Mouse (Mus musculus): ENCODE data around the gene AB124611. TPM values are rescaled to one million over a fixed set of nuclear protein-coding genes. Genes with fewer than 3 reads are reported as not detected.
"Not testable (repeated sequence)": the region's sequence is repeated elsewhere in the genome, so short reads cannot be mapped to it uniquely, and the experiment has no call there.

The AB124611 gene
- total RNA-seq, 4 experiments from 2014 or later, result 0.37 to 2.2 (median 0.63) TPM

- not testable (repeated sequence) for DNase-seq (ENCODE audit: low spot score)
Measured at GRCm38 (mm10) chr9:21518690-21519089, 7.3 kb upstream of the AB124611 start.

GRCm38 (mm10) chr9:21525142-21525936 lies 637 bp upstream of the AB124611 start:
- DNase-seq (ENCODE audit: low spot score), result peak; percentile 30

- DNase-seq (ENCODE audit: low spot score), result no peak
Measured at GRCm38 (mm10) chr9:21526634-21526944, 613 bp downstream of the AB124611 start.

DNA sequence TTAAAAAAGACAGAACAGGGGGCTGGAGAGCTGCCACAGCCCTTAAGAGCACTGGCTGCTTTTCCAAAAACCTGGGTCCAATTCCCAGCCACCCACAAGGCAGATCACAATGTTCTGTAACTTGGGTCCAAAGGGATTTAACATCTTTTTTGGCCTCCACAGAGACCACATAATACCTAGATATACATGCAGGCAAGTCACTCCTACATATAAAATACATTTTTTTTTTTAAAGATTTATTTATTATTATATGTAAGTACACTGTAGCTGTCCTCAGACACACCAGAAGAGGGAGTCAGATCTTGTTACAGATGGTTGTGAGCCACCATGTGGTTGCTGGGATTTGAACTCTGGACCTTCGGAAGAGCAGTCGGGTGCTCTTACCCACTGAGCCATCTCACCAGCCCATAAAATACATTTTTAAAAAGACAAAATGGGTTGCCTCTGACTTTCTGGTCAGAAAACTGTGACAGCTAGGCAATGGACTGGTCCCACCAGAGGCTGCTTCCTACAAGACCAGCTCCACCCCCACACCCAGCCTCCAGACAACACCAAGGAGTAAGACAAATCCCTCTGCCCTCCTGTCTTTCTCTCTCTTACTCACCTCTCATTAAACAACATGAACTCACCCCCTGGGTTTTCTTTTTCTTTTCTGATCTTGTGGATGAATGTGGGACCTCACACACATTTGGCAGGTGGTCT lies 1.3 kb downstream of the AB124611 start:
- DNase-seq (ENCODE audit: low spot score), result no peak

GRCm38 (mm10) chr9:21527917-21528324 lies 1.9 kb downstream of the AB124611 start:
- DNase-seq (ENCODE audit: low spot score), result no peak

- DNase-seq (ENCODE audit: low spot score), result no peak
Measured at GRCm38 (mm10) chr9:21536501-21536900, 10.5 kb downstream of the AB124611 start.

DNA sequence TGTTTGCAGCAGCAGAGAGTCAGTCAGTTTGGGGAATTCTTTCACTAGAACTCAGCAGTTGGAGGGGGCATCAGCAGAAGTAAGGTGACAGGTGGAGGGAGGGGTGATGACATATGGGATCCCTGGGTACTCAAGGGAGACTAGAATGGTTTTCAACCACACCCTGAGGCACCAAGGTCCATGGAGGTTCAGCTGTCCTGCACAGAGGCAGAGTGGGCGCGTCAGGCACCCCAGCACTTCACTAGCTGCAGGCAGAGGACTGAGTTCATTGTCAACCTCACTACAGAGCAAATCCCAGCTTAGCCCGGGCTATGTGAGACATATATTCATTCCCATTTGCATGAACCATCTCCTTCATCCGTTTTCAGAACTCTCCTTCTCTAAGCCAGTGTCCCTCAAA lies 11.0 kb downstream of the AB124611 start:
- DNase-seq (ENCODE audit: low spot score), result no peak

- DNase-seq (ENCODE audit: low spot score), result no peak
Measured at GRCm38 (mm10) chr9:21539981-21540753, 14.2 kb downstream of the AB124611 start.

DNA sequence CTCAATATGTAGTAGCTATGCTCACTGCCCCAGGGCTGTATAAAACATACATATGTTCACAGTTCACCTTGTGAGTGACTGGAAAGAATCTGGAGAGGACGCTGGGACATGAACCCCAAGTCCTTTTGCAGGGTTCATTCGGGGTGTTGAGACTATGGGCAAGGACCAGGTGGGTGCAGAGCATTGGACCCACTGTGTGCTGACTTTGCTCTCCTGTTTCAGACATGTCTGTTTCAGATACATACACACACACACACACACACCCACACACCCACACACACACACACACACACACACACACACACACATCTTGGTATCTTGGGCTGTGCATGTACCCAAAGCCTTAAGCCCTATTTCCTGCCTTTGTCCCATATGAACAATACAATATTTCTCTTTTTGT lies 16.0 kb downstream of the AB124611 start:
- DNase-seq (ENCODE audit: low spot score), result not testable (repeated sequence)

- no peak for DNase-seq (ENCODE audit: low spot score)
Measured at GRCm38 (mm10) chr9:21545351-21545915, 19.5 kb downstream of the AB124611 start.

DNA sequence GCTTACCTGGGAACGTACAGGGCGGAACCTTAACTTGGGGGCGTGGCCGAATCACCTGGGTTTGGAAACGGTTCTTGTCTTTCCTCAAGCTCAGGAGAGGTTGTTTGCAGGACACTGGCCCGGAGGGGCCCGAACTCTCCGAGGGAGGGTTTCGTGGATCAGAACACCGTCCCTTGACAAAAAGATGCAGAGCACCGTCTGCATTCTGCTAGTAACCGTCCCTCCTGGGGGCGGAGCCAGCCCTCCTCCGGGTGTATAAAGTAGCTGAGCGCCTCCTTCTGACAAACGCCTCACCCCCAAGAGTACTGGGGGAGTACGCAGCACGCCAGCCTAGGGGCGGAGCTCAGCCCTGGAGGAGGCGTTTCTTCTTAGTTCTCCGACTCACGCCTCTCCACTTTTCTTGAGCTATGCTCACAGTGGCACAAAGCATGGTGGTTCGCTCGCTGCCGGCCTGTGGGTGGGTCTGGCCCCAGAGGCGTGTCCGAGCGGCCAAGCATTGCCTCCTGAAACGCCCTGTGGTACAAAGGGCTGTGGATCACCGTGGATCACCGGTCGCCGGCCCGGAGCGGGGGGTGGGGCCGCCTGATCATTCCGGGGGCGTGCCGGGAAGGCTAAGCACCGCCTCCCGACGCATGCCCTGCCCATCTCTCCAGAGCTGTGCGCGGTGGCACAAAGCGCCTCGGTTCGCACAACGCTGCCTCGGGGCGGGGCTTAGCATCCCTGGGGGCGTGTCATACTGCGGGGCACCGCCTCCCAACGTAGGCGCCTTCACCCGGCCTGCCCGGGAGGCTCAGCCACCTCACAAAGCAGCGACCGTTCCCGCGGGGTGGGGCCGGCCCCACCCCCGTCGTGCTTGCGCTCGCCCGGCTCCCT lies 20.2 kb downstream of the AB124611 start:
- DNase-seq (ENCODE audit: low spot score), result peak; percentile 99

GRCm38 (mm10) chr9:21546789-21547074 lies 20.8 kb downstream of the AB124611 start, which contains the start of gene Carm1:
Carm1 (plus strand) TSS chr9:21546894.
- DNase-seq (ENCODE audit: low spot score), result peak; percentile 26

DNA sequence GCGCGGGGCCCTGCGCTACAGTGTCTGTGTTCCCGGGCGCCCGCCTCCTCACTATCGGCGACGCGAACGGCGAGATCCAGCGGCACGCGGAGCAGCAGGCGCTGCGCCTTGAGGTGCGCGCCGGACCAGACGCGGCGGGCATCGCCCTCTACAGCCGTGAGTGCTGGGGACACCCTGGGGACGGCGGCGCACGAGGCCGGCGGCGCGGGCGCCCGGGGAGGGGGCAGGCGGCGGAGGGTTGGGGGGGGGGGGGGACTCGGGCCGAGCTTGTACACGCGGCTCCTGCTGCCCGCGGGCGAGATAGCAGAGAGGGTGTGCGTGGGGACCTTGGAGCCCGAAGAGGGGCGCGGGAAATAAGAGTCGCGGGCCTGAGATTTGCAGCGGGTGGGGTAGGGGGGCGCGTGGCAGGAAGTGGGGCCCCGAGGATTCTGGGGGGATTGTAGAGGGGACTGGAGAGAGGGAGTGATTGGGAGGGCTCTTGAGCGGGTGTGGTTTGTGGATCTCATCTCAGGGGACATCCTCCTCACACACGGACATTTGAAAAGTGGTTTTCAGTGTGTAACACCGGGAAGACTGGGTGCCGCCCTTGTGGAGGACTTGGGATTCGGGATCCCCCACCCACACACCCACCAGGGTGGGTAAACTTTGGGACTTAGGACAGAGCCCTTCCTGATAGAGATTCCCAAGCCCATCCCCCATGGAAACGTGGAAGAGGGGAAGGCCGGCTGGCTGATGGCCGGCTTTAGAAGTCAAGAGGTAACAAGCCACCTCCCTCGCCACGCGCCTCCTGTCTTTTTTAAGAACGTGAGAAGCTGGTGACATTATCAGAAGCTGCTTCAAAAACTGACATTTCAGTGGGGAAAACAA lies 21.3 kb downstream of the AB124611 start:
- DNase-seq (ENCODE audit: low spot score), result peak; percentile 41

DNA sequence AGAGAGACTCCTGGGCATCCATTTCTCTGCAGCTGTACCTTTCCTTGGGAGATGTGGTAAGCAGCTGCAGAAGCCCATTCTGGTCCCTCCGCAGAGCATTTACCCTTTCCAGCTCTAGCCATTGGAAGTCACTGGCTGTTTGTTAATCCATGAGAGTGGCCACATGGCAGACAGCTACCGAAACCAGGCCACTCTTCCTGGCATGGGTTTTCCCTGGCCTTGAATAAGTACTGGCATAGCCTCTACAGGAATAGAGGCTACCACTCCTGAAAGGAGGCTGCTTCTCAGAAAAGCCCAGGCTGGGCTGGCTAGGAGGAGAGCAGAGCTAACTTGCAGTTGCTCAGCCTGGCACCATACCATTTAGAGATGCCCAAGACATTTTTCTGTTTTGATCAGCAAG lies 25.1 kb downstream of the AB124611 start:
- no peak for DNase-seq (ENCODE audit: low spot score)

GRCm38 (mm10) chr9:21553607-21554273 lies 27.8 kb downstream of the AB124611 start:
- DNase-seq (ENCODE audit: low spot score), result no peak

DNA sequence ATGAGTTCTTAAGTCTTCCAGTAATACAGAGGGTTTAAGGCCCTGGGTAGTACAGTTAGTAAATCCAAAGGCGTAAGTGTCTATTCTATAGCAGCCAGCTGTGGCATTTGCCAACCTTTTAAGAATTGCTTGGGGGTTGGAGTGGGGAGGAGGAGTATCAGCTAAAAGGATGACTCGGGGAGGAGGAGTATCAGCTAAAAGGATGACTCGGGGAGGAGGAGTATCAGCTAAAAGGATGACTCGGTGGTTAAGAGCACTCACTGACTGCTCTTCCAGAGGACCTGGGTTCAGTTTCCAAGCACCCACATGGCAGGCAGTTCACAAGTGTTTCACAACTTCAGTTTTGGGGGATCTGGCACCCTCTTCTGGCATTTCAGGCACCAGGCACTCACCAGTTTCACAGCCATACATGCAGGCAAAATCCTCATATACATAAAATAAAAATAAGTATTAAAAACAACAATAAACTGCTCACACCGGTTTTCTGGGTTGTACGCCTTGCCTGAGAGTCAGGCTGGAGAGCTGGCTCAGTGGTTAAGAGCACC lies 29.3 kb downstream of the AB124611 start:
- no peak for DNase-seq (ENCODE audit: low spot score)

- no peak for DNase-seq (ENCODE audit: low spot score)
Measured at GRCm38 (mm10) chr9:21556996-21557395, 31.0 kb downstream of the AB124611 start.

DNA sequence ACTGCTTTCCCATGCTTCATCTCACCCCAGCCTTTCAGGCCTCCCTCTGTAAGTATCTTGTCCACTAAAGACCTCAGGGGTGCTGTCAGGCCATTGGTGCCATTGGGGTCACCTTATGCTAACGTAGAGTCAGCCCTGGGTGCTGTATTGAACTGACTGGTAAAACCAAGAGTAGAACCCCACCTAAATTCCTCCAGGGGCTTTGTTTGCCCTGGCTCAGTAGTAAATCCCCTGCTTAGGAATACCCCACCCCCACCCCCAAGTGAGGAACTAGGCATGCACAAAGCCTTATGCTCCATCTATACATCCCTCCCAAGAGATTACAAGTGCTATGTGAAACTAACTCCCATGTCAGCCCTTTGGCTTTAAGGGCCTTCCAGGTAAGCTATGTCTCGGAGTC lies 31.6 kb downstream of the AB124611 start:
- no peak for DNase-seq (ENCODE audit: low spot score)

- DNase-seq (ENCODE audit: low spot score), result peak; percentile 18
Measured at GRCm38 (mm10) chr9:21558366-21558765, 32.4 kb downstream of the AB124611 start.

All from heart, adult 8-10 months (tissue).